Mouse (Mus musculus) MEL-GATA-1-ER (cell line): Measurements from ENCODE around the gene Znhit1.
A peak's percentile ranks its signal among the peaks of the same experiment; 100 is the strongest.

ENCODE experiments used
- DNase-seq: peaks from one replicate; pipeline ENCODE4 v3.0.0-alpha.2; 2012; ENCODE audit warnings: low read depth; ENCODE audit errors: extremely low read depth

Gene Znhit1

DNA sequence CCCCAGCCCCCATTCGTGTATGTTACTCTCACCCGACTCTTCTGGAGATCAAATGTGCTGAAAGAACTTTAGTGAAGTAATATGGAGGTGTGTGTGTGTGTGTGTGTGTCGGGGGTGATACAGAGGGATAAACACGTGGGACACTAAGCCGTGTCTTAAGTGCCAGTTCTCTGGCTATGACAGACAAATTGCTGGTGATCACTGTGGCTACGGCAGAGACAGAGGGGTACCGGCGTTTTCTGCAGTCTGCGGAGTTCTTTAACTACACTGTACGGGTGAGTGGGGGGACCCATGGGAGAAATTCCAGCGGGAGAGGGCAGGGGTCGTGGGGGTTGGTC, at the start of gene Znhit1:
TSS of gene Znhit1 (minus strand) at position 88 of the 338 bp plus-strand sequence.
- DNase-seq = peak; percentile 44

DNA sequence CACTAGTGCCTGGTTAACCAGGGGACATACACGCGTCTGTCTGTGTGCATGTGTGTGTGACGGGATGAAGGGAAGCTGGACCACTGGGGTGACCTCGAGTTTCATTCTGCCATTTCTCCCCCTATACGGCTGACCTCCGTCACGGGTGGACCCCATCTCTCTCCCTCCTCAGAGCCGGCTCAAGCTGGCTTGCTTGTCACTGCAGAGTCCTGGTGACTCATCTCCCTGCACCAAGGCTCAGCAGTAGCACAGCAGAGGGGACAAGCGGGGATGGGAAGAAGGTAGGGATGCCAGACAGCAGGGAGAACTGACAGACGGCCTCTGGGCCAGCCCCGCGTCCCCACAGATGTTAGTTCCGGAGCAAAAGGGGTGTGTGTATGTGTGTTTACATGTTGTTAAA, 48.4 kb upstream of the Znhit1 start:
- DNase-seq = no peak

DNA sequence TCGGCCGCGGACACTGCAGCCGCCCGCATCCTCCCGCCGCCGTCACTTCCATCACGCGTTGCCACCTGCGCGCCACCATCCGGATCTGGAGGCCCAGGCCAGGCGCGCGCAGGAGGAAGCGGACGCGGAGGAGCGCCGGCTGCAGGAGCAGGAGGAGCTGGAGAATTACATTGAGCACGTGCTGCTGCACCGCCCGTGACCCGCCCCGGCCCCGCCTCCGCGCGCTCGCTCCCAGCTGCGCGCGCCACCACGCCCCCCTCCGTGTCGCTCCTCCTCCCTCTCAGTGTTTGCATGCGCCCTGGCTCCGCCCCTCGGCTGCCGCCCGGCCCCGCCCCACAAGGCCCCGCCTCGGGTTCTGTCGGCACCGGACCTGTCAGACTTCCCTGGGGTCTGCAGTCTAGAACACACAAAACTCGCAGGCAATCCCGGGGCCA, 44.8 kb upstream of the Znhit1 start:
- peak; percentile 72 for DNase-seq

GRCm38 (mm10) chr5:137032033-137032421, 44.2 kb upstream of the Znhit1 start:
- DNase-seq = peak; percentile 31

GRCm38 (mm10) chr5:137031076-137032032, 43.5 kb upstream of the Znhit1 start:
- no peak for DNase-seq

DNA sequence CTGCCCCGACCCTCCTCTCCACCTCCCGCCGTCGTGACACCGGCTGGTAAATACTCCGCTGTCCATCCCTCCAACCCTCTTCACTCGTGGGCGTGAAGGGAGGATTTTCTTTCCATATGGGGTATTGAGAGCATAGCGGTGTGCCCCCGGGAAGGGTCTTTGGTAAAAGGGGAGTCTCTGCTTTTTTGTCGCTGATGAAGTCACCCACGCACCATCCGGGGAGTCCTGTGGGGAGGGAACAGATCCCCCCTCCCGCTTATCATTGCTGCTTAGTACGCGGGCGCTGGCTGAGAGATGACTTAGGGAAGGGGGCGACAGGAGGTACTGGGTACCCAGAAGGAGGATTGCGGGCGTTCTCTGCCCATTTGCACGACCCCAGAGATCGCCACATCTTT, 42.6 kb upstream of the Znhit1 start:
- DNase-seq = no peak

DNA sequence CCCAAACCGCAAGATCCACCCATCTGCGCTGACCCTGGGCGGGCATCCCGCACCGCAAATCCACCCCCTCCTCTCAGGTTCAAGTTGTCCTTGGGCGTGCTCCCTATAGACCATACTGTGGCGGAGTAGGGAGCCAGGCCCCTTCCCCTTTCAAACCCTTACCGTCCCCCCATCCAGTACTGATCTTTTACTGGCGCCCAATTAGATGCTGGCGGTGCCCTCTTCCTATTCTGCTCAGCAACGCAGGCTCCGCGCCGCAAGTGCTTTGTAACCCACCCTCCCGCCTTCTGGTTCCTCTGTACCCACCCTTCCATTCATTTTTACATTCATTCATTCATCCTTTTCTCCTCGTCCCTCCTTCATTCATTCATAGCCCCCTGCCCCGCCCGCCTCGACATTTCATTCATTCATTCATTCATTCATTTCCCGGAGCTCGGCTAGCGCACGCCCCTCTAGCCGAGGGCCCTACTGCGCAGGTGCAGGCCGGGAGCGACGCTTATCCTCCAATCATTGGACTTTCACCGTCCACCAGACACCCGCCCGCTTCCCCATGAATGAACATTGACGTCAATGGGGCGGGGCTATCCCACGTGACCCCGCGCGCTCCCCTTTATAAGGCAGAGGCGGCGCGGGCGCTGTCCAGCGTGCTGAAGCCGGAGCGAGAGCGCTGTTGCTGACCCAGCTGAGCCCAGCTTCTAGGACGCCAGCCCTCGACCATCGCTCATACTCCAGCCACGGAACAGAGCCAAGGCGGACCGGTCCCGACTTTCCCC, 42.0 kb upstream of the Znhit1 start:
- DNase-seq = peak; percentile 69

GRCm38 (mm10) chr5:137029273-137029585, 41.4 kb upstream of the Znhit1 start:
- DNase-seq = no peak

DNA sequence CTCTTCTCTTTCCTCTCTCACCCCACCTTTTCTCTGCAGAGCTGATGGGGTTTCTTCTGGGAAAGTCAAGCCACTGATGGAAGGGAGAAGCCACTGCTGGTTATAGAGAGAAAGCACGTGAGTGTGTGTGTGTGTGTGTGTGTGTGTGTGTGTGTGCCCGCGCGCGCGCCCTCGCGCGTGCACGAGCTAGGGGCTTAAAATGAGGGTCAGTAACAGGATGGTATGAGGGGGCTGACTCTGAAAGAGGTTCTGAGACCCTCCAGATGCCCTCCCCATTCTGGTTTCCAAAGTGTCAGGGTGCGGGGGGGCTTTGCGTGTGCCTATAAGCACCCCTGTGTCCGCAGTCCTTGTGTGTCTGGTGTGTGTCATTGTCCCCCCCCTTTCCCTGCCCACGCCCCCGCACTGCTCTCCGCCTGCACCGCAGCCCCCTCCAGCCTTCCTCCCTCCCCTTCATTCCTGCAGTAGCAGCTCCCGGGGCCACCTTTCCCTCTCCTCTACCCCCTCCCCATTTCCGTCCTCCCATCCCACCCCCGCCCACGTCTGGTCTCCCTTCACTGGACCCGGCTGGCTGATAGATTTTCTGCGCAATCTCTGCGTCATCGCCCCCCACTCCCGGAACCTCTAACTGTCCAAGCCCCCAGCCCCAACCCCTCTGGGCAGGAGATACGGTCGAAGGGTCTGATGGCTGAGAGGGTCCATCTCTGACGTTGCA, 40.9 kb upstream of the Znhit1 start:
- no peak for DNase-seq

DNA sequence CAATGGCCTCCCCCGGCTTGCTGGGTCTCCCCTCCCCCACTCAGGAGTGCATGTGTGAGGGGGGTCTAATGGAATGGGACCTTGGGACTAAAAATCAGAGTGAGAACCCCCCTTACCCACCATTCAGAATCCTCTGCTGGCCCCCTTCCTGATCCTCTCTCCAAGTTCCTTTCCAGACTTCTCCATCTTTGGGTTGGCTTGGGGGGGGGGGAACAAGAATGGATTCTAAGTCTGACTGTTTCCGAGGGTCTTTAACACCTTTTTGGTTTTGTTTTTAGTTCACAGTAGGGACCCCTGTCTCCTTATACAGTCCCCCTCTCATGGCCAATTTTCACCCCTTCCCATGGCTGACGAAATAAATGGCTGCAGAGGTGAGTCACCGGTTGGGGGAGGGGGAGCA, 38.3 kb upstream of the Znhit1 start, which contains the start of gene Vgf:
TSS of gene Vgf (plus strand) at position 301 of the 400 bp plus-strand sequence.
- DNase-seq = no peak

GRCm38 (mm10) chr5:137025132-137025531, 37.3 kb upstream of the Znhit1 start:
- no peak for DNase-seq

DNA sequence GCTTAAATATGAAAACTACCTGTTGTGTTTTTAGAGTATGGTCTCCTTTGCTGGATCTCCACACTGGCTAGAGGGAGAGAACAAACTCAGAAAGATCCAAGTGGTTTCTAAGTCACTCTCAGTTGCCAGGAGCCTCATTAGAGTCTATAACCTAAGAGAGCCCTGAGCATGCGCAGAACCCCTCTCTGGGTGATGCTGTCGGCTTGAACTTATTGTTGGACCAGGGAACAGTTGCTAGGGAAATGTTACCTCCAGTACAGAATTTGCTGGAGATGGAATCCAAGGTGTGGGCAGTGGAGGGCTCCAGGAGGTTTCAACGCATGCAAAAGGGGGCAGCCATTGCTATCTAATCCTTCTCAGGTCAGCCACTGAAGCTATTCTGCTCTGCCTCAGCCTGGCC, 36.5 kb upstream of the Znhit1 start:
- no peak for DNase-seq

- no peak for DNase-seq
Measured at GRCm38 (mm10) chr5:137015913-137016312, 28.1 kb upstream of the Znhit1 start.

GRCm38 (mm10) chr5:137012401-137012950, 24.7 kb upstream of the Znhit1 start:
- DNase-seq = no peak

DNA sequence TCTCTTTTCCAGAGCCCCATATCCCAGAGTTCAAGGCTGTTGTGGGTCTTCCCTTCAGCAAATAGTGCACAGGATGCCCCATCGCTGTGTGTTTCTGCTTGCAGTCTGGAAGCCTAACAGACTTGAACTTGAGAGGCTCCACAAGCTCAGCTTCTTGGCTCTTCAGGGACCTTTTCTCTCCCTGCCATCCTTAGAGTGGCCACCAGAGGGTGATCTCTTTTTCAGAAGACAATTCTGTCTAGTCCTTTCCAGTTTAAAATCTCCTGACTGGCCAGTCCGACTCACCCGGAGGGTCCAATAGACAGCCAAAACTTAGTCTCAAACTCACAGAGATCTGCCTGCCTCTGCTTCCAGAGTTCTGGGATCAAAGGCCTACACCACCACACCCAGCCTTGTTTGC, 22.2 kb upstream of the Znhit1 start:
- DNase-seq = peak; percentile 39

GRCm38 (mm10) chr5:137007276-137007675, 19.5 kb upstream of the Znhit1 start:
- no peak for DNase-seq

GRCm38 (mm10) chr5:137000612-137001011, 12.8 kb upstream of the Znhit1 start:
- DNase-seq = no peak

DNA sequence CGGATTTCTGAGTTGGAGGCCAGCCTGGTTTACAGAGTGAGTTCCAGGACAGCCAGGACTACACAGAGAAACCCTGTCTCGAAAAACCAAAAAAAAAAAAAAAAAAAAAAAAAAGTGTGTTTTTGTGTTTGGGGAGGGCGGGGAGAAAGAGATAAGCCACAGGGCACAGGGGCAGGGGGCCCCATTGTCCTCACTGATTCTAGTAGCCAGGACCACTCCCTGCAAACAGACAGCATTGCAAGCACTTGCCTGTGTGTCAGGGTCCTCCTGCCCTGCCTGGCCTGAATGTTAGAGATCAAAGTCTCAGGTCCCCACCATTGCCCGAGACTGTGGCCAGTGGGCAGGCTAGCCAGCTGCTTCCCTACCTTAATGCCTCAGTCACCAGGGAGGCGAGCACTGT, 11.6 kb upstream of the Znhit1 start:
- DNase-seq = no peak

DNA sequence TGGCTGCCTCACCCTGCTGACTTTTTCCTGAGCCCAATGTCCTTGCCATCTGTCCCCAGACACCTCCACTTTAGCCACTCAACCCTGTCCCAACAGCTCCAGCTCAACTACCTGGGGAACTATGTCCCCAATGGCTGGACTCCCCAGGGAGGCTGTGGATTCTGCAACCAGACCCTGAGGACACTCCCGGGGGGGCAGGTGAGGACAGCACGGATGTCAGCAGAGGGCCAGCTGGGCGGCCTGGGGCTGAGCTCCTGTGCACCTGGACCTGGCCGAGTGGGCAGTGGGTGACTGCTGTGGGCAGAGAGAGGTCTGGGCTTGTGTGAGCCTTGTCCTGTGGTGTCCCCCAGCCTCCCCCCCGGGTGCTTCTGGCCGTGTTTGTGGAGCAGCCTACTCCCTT, 2.0 kb upstream of the Znhit1 start:
- DNase-seq = no peak

DNA sequence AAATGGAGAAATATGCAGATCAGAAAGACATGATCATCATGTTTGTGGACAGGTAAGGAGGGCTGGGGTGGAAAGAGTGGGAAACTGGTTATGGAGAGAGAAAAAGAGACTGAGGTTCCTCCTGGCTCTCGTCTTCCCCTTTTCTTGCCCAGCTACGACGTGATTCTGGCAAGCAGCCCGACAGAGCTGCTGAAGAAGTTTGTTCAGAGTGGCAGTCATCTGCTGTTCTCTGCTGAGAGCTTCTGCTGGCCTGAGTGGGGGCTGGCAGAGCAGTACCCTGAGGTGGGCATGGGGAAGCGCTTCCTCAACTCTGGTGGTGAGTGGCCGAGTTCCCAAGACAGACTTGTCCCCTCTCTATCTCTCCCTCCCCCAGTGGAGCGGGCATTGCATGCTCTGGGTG, 599 bp upstream of the Znhit1 start:
- peak; percentile 56 for DNase-seq

GRCm38 (mm10) chr5:136987138-136987933, 485 bp downstream of the Znhit1 start:
- peak; percentile 49 for DNase-seq
